Comparison of ENCODE assay signal across 8 mouse cellular contexts in genomic region chr13:51201985-51202843, GRCm38 (mm10). TPM values are rescaled to one million over a fixed set of nuclear protein-coding genes. Genes with fewer than 3 reads are reported as not detected.
A peak's percentile ranks its signal among the peaks of the same experiment; 100 is the strongest.
DNase-seq lines count a peak whose midpoint lies in the region; ATAC-seq and TF ChIP-seq lines count a peak whose summit lies in the region.
"Not testable (repeated sequence)": the region's sequence is repeated elsewhere in the genome, so short reads cannot be mapped to it uniquely, and the experiment has no call there.
"Had no signal": no experiment of that assay in that cellular context is flagged by ENCODE, and none has a peak within 500 bp of the region (broad histone marks: within the 10 kb centered on the region; RNA-seq: fewer than 3 reads in every experiment).

No protein-coding gene starts in this region.

- not testable (repeated sequence) for H3K27ac ChIP-seq in cortical plate, adult 2 months (ENCODE audit: insufficient read depth, low read length); forebrain, embryonic 13.5 days; heart, embryonic 15.5 days; intestine, embryonic 16.5 days (ENCODE audit: low read length); limb, embryonic 14.5 days (replicated peaks; ENCODE audit: low read depth, low read length); neural tube, embryonic 12.5 days

- not testable (repeated sequence) for DNase-seq in limb, embryonic 14.5 days (ENCODE audit: low spot score)

- H3K27me3 ChIP-seq in forebrain, embryonic 13.5 days; heart, embryonic 15.5 days; intestine, embryonic 16.5 days (replicated peaks; ENCODE audit: control insufficient read depth, insufficient read depth, low read length); limb, embryonic 14.5 days (ENCODE audit: control insufficient read depth, insufficient read depth, low read length); neural tube, embryonic 12.5 days (replicated peaks): not testable (repeated sequence)

- not testable (repeated sequence) for H3K9ac ChIP-seq in forebrain, embryonic 13.5 days; neural tube, embryonic 12.5 days
- 0 out of 2 replicates have a peak overlapping the region, but pooled peaks have one; percentile 43 for H3K9ac ChIP-seq in heart, embryonic 15.5 days
- 0 out of 2 replicates have a peak overlapping the region, but pooled peaks have one; percentile 33 for H3K9ac ChIP-seq in intestine, embryonic 16.5 days (ENCODE audit: low read depth, low read length)
- H3K9ac ChIP-seq in limb, embryonic 14.5 days (ENCODE audit: low read depth, low read length, severe bottlenecking): 0 out of 2 replicates have a peak overlapping the region, but pooled peaks have one; percentile 47

- H3K9me3 ChIP-seq in forebrain, embryonic 13.5 days (replicated peaks); heart, embryonic 15.5 days (replicated peaks); intestine, embryonic 16.5 days (ENCODE audit: control insufficient read depth, low read length); limb, embryonic 14.5 days (ENCODE audit: control insufficient read depth, low read length); neural tube, embryonic 12.5 days: not testable (repeated sequence)

- WGBS in forebrain, embryonic 13.5 days: 53% methylated on average over 30 of the region's 36 CpGs
- 37% methylated on average over 33 of the region's 36 CpGs for WGBS in heart, embryonic 15.5 days
- WGBS in intestine, embryonic 16.5 days: 43% methylated on average over 27 of the region's 36 CpGs
- WGBS in limb, embryonic 14.5 days: 52% methylated on average over 26 of the region's 36 CpGs
- WGBS in neural tube, embryonic 12.5 days: 42% methylated on average over 34 of the region's 36 CpGs

- not testable (repeated sequence) for H3K4me1 ChIP-seq in cortical plate, adult 2 months (ENCODE audit: control insufficient read depth, insufficient read depth, low read length); forebrain, embryonic 13.5 days; heart, embryonic 15.5 days (replicated peaks); intestine, embryonic 16.5 days (ENCODE audit: control insufficient read depth, insufficient read depth, low read length); limb, embryonic 14.5 days (ENCODE audit: control insufficient read depth, insufficient read depth, low read length); neural tube, embryonic 12.5 days

- peak; percentile 58 for ATAC-seq in forebrain, embryonic 13.5 days
- not testable (repeated sequence) for ATAC-seq in heart, embryonic 15.5 days (replicated peaks; ENCODE audit: insufficient number of reproducible peaks, insufficient read depth, low FRiP score, low read depth); limb, embryonic 14.5 days (ENCODE audit: low FRiP score, low read depth)
- ATAC-seq in intestine, embryonic 16.5 days: peak; percentile 73
- ATAC-seq in megakaryocyte, adult 5-6 weeks (ENCODE audit: poor library complexity, severe bottlenecking): peak; percentile 77
- ATAC-seq in neural tube, embryonic 12.5 days (ENCODE audit: low FRiP score, low read depth): peak; percentile 67; the same call in 1 of the 2 replicates

- H3K4me2 ChIP-seq in forebrain, embryonic 13.5 days: peak overlapping the region; percentile 58
- H3K4me2 ChIP-seq in heart, embryonic 15.5 days: peak overlapping the region; percentile 71
- H3K4me2 ChIP-seq in intestine, embryonic 16.5 days (ENCODE audit: low read depth, low read length): peak overlapping the region; percentile 52
- peak overlapping the region; percentile 37 for H3K4me2 ChIP-seq in limb, embryonic 14.5 days (replicated peaks; ENCODE audit: low read depth, low read length, severe bottlenecking)
- peak overlapping the region; percentile 58 for H3K4me2 ChIP-seq in neural tube, embryonic 12.5 days (replicated peaks)

- not testable (repeated sequence) for H3K36me3 ChIP-seq in forebrain, embryonic 13.5 days (ENCODE audit: poor library complexity, severe bottlenecking); heart, embryonic 15.5 days; intestine, embryonic 16.5 days (ENCODE audit: control insufficient read depth, insufficient read depth, low read length); limb, embryonic 14.5 days (ENCODE audit: control insufficient read depth, insufficient read depth, low read length); neural tube, embryonic 12.5 days

- H3K4me3 ChIP-seq in cortical plate, adult 2 months (ENCODE audit: insufficient read depth, low read length): 0 out of 2 replicates have a peak overlapping the region, but pooled peaks have one; percentile 27
- peak overlapping the region; percentile 31 for H3K4me3 ChIP-seq in forebrain, embryonic 13.5 days
- H3K4me3 ChIP-seq in heart, embryonic 15.5 days: peak overlapping the region; percentile 45
- H3K4me3 ChIP-seq in intestine, embryonic 16.5 days (ENCODE audit: low read length): peak overlapping the region; percentile 39
- peak overlapping the region; percentile 25; the same call in 1 of the 2 replicates for H3K4me3 ChIP-seq in limb, embryonic 14.5 days (replicated peaks; ENCODE audit: low read length)
- not testable (repeated sequence) for H3K4me3 ChIP-seq in neural tube, embryonic 12.5 days

- not testable (repeated sequence) for TF ChIP-seq POLR2A in cortical plate, adult 2 months (IDR thresholded peaks at IDR 0.05; ENCODE audit: extremely low read depth, insufficient read depth, low read length); limb, embryonic 14.5 days (IDR thresholded peaks at IDR 0.05; ENCODE audit: borderline replicate concordance, extremely low read depth, insufficient read depth, insufficient read length)

- not testable (repeated sequence) for TF ChIP-seq CTCF in cortical plate, adult 2 months (IDR thresholded peaks at IDR 0.05; ENCODE audit: extremely low read depth, insufficient read depth, low read length)

RNA-seq across cellular contexts. Expression of gene Nxnl2, which starts 31.4 kb away (rescaled TPM):
- polyA plus RNA-seq in cortical plate, adult 2 months (2012; rRNA removed): 0.31 and 0.53 TPM in 2 replicates
- 0.21 and 0.55 TPM in 2 replicates for polyA plus RNA-seq in forebrain, embryonic 13.5 days (2015; fragmentation: Nextera tagmentation; extraction: Ambion mirVana)
- 1.7 and 2.2 TPM in 2 replicates for polyA plus RNA-seq in heart, embryonic 15.5 days (2015; fragmentation: Nextera tagmentation; extraction: Ambion mirVana)
- polyA plus RNA-seq in intestine, embryonic 16.5 days (2015; fragmentation: Nextera tagmentation; extraction: Ambion mirVana): 1.9 and 2.4 TPM in 2 replicates
- 7.6 and 7.8 TPM in 2 replicates for polyA plus RNA-seq in limb, embryonic 14.5 days (2012; rRNA removed)
- 5.2 and 7.3 TPM in 2 replicates for polyA plus RNA-seq in limb, embryonic 14.5 days (2014; fragmentation: Nextera tagmentation; extraction: Ambion mirVana)
- total RNA-seq in megakaryocyte, adult 5-6 weeks (2015): 1.2 TPM in 1 of 2 replicates, not detected in the other
- 0.29 and 0.33 TPM in 2 replicates for total RNA-seq in megakaryocyte, adult 5-6 weeks (2017)
- polyA plus RNA-seq in neural tube, embryonic 12.5 days (2016; fragmentation: Nextera tagmentation; extraction: Ambion mirVana): 0.77 and 0.86 TPM in 2 replicates
- total RNA-seq: MEL had no signal
